Mouse (Mus musculus): Measurements from ENCODE around the gene Mfsd4a.
A peak's percentile ranks its signal among the peaks of the same experiment; 100 is the strongest.

The Mfsd4a gene

DNA sequence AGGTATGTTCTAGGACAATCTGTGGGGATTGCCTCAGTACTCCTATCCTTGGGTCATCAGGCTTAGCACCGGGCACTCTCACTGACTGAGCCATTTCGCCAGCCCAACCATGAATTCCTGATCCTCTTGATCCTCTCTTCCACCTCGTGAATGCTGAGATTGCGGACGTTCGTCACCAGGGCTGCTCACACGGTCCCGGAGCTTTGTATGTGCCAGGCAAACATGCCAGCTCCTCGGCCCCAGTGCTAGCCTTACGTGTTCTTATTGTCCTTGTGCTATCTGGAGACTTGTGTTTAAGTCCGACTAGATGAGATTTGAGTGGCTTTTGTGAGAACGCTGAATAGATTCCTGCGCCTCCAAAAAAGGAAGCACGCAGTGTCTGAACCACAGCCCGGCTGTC is 80.4 kb downstream of the Mfsd4a start:
- DNase-seq, result no peak

DNA sequence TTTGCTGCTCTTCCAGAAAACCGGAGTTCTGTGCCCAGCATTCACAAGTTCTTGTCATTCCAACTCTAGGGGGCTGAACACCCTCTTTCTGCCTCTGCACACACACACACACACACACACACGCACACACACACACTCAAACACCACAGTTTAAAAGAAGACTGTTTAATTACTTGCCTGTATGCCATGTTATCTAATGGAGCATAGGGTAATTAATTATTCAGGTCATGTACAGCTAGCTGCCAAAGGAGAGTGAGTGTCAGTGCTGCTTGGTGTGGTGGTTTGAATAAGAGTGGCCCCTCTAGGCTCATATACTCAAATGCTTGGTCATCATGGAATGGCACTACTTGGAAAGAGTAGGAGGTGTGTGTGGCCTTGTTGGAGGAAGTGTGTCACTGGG is 84.1 kb downstream of the Mfsd4a start:
- no peak for DNase-seq

DNA sequence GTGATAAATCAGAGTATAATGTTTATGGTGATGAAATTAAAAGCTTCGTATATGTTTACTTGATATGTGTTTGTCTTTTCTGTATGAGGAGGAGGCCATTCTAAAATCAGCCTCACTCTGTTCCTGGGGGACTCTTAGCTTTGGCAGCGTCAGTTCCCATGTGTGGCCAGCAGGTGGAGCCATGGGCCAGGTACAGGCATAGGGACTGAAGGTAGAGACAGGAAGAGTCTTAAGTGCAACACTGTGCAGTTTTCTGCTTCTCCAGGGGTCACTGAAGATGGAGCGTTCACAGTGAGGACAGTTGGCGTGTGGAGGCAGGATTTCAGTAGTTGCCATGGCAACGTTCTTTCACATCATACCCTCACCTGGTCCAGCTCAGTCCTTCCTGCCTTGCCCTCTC is 85.0 kb downstream of the Mfsd4a start:
- peak; percentile 77 for DNase-seq

DNA sequence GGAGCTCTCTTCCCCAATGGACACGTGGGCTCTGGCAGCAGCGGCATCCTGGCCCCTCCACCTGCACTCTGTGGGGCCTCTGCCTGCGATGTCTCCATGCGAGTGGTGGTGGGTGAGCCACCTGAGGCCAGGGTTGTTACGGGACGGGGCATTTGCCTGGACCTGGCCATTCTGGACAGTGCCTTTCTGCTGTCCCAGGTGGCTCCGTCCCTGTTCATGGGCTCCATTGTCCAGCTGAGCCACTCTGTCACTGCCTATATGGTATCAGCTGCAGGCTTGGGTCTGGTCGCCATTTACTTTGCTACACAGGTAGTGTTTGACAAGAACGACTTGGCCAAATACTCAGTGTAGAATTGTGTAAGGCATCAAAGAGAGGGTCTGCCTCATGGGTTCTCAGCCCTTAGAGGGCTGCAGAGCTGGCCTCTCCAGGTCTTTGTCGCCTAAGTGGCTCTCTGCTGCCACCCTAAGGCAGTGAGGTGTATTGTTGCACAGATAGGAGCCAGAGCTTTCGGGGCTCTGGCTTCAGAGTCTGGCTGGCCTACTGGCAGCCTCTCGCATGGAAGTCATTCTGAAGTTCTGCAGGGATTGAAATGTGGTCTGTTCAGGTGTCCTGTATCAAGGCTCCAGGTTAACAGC is 86.4 kb downstream of the Mfsd4a start:
- DNase-seq, result peak; percentile 59

DNA sequence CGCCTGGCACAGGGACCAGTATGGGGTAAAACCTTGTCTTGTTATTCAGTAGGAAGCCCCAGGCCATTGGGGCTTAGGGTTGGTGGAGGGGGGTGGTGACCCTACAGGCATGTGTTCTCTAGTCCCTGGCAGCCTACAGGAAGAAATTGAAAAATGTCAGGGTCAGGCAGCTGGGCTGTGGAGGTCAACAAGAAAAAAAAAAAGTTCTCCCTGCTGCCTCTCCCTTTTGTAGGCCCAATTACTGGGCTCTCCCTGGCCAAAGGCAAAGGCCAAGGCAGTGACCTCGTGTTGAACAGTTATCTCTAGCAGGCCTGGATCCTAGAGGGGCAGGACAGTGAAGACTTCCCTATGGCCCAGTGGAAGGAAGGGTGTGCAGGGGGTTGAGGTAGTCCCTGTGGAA is 87.4 kb downstream of the Mfsd4a start:
- no peak for DNase-seq

DNA sequence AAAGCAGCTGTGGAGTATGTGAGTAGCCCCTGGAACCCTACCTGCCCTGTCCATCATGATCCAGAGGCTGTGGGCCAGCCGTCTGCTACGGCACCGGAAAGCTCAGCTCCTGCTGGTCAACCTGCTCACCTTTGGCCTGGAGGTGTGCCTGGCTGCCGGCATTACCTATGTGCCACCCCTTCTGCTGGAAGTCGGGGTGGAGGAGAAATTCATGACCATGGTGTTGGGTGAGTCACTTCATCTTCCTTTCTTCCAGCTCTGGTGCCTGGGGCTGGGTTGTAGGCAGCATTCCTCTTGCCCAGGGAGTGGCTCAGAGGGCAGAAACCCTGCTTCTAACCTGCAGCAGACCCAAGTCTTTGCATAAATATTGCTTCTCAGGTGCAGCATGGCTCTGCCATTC is 91.0 kb downstream of the Mfsd4a start:
- no peak for DNase-seq

DNA sequence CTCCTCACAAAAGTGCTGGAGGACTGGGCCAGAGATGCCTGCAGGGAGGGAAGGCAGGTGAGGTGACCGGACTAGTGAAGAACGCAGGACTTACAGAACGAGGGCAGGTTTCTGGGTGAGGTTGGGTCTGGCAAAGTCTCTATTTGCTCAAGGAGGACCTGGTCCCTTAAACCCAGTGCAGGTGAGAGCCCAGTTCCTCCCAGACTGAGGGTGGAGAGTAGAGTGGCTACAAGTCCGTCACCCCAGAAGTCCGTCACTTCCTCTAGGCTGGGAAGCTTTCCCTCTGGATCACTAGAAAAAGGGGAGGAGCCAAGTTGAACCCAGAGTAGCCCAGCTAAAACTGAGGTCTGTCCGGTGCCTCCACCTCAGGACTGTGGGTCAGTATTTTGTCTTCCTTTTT is 93.9 kb downstream of the Mfsd4a start:
- DNase-seq, result no peak
